10 mouse cellular contexts compared by ENCODE assay signal in genomic region chr14:78510713-78511112, GRCm38 (mm10). TPM values are rescaled to one million over a fixed set of nuclear protein-coding genes. Genes with fewer than 3 reads are reported as not detected.
DNase-seq lines count a peak whose midpoint lies in the region; ATAC-seq and TF ChIP-seq lines count a peak whose summit lies in the region.
"Had no signal": no experiment of that assay in that cellular context is flagged by ENCODE, and none has a peak within 500 bp of the region (broad histone marks: within the 10 kb centered on the region; RNA-seq: fewer than 3 reads in every experiment).

No protein-coding gene starts in this region.

- DNase-seq in forebrain, embryonic 11.5 days (ENCODE audit: low spot score): no peak
- DNase-seq in kidney, postnatal 36 days: peak; percentile 12 to 48
- DNase-seq in ES-CJ7 (ENCODE audit: low read depth, low spot score): peak; percentile 48
- DNase-seq in lung, postnatal 0 days (ENCODE audit: low spot score): peak; percentile 56
- DNase-seq in adrenal gland, adult 2 months: no peak

- no peak overlapping the region for H3K4me2 ChIP-seq in forebrain, embryonic 13.5 days
- H3K4me2 ChIP-seq in forebrain, embryonic 11.5 days (ENCODE audit: low read depth, low read length, severe bottlenecking): no peak overlapping the region
- no peak overlapping the region for H3K4me2 ChIP-seq in kidney, embryonic 16.5 days (replicated peaks; ENCODE audit: low read depth, low read length)
- no peak overlapping the region for H3K4me2 ChIP-seq in lung, postnatal 0 days (replicated peaks; ENCODE audit: low read depth, low read length)
- H3K4me2 ChIP-seq: liver, embryonic 15.5 days; neural tube, embryonic 12.5 days had no signal

- 0 out of 2 replicates have a peak, but pooled peaks have one; percentile 27 for ATAC-seq in forebrain, embryonic 13.5 days
- ATAC-seq in forebrain, embryonic 11.5 days (replicated peaks; ENCODE audit: low FRiP score): no peak
- no peak for ATAC-seq in kidney, embryonic 16.5 days (ENCODE audit: low FRiP score, low TSS enrichment)
- ATAC-seq in lung, postnatal 0 days: no peak
- no peak for ATAC-seq in activated CD4-positive, CD25-positive, alpha-beta regulatory T cell, adult 4 months

- peak; percentile 61 for TF ChIP-seq CTCF in lung, postnatal 0 days (IDR thresholded peaks at IDR 0.05)

- H3K9me3 ChIP-seq in forebrain, embryonic 13.5 days (replicated peaks): no peaks in the 10 kb centered on the region
- no peaks in the 10 kb centered on the region for H3K9me3 ChIP-seq in forebrain, embryonic 11.5 days (ENCODE audit: control insufficient read depth, low read length)
- H3K9me3 ChIP-seq in kidney, embryonic 16.5 days (ENCODE audit: low read length): no peaks in the 10 kb centered on the region
- H3K9me3 ChIP-seq in lung, postnatal 0 days (ENCODE audit: low read length): no peaks in the 10 kb centered on the region
- H3K9me3 ChIP-seq: liver, embryonic 15.5 days; neural tube, embryonic 12.5 days had no signal

- H3K4me1 ChIP-seq in forebrain, embryonic 13.5 days: no peaks in the 10 kb centered on the region
- H3K4me1 ChIP-seq in forebrain, embryonic 11.5 days (replicated peaks; ENCODE audit: control insufficient read depth, insufficient read depth, low read length): no peaks in the 10 kb centered on the region
- no peaks in the 10 kb centered on the region for H3K4me1 ChIP-seq in kidney, embryonic 16.5 days (ENCODE audit: insufficient read depth, low read length)
- H3K4me1 ChIP-seq in lung, postnatal 0 days (ENCODE audit: insufficient read depth, low read depth, low read length): no peaks in the 10 kb centered on the region
- H3K4me1 ChIP-seq: liver, embryonic 15.5 days; neural tube, embryonic 12.5 days had no signal

- H3K4me3 ChIP-seq in forebrain, embryonic 13.5 days: no peak overlapping the region
- no peak overlapping the region for H3K4me3 ChIP-seq in forebrain, embryonic 11.5 days (ENCODE audit: low read depth, low read length)
- H3K4me3 ChIP-seq in kidney, embryonic 16.5 days (ENCODE audit: low read length): no peak overlapping the region
- no peak overlapping the region for H3K4me3 ChIP-seq in lung, postnatal 0 days (ENCODE audit: low read depth, low read length)
- H3K4me3 ChIP-seq: liver, embryonic 15.5 days; neural tube, embryonic 12.5 days had no signal

- H3K36me3 ChIP-seq in forebrain, embryonic 13.5 days (ENCODE audit: poor library complexity, severe bottlenecking): peaks cover 76% of the 10 kb centered on the region
- H3K36me3 ChIP-seq in forebrain, embryonic 11.5 days (ENCODE audit: control insufficient read depth, insufficient read depth, low read length): no peaks in the 10 kb centered on the region; the same call in 1 of the 2 replicates
- H3K36me3 ChIP-seq in kidney, embryonic 16.5 days (ENCODE audit: insufficient read depth, low read length): peaks cover 59% of the 10 kb centered on the region
- H3K36me3 ChIP-seq in lung, postnatal 0 days (ENCODE audit: insufficient read depth, low read length): peaks cover 22% of the 10 kb centered on the region

- H3K9ac ChIP-seq in forebrain, embryonic 13.5 days: no peak overlapping the region
- H3K9ac ChIP-seq in forebrain, embryonic 11.5 days (ENCODE audit: low read length): no peak overlapping the region
- H3K9ac ChIP-seq in kidney, embryonic 16.5 days (replicated peaks; ENCODE audit: low read length): no peak overlapping the region
- H3K9ac ChIP-seq in lung, postnatal 0 days (replicated peaks; ENCODE audit: low read depth): no peak overlapping the region
- H3K9ac ChIP-seq: liver, embryonic 15.5 days; neural tube, embryonic 12.5 days had no signal

- H3K27ac ChIP-seq in forebrain, embryonic 13.5 days: no peak overlapping the region
- H3K27ac ChIP-seq in forebrain, embryonic 11.5 days (ENCODE audit: low read depth, low read length): no peak overlapping the region
- H3K27ac ChIP-seq in kidney, embryonic 16.5 days (ENCODE audit: low read length): no peak overlapping the region
- no peak overlapping the region for H3K27ac ChIP-seq in lung, postnatal 0 days (ENCODE audit: low read length)
- H3K27ac ChIP-seq: liver, embryonic 15.5 days; neural tube, embryonic 12.5 days had no signal

- WGBS in forebrain, embryonic 13.5 days: 85% methylated on average over 9 of the region's 9 CpGs
- WGBS in forebrain, embryonic 11.5 days: 85% methylated on average over 9 of the region's 9 CpGs
- 81% methylated on average over 9 of the region's 9 CpGs for WGBS in kidney, embryonic 16.5 days
- WGBS in lung, postnatal 0 days: 80% methylated on average over 9 of the region's 9 CpGs

- no peak for TF ChIP-seq EP300 in lung, postnatal 0 days (IDR thresholded peaks at IDR 0.05)

- no peaks in the 10 kb centered on the region for H3K27me3 ChIP-seq in forebrain, embryonic 13.5 days
- H3K27me3 ChIP-seq in forebrain, embryonic 11.5 days (ENCODE audit: control insufficient read depth, insufficient read depth, low read length): no peaks in the 10 kb centered on the region
- H3K27me3 ChIP-seq in kidney, embryonic 16.5 days (ENCODE audit: insufficient read depth, low read length): no peaks in the 10 kb centered on the region
- H3K27me3 ChIP-seq in lung, postnatal 0 days (replicated peaks; ENCODE audit: insufficient read depth, low read length): no peaks in the 10 kb centered on the region
- H3K27me3 ChIP-seq: liver, embryonic 15.5 days; neural tube, embryonic 12.5 days had no signal

RNA-seq across cellular contexts. Expression of gene Akap11, which starts 25.9 kb away (rescaled TPM):
- polyA plus RNA-seq in forebrain, embryonic 13.5 days (2015; fragmentation: Nextera tagmentation; extraction: Ambion mirVana): 30.2 and 34.9 TPM in 2 replicates
- 18.3 and 19.5 TPM in 2 replicates for polyA plus RNA-seq in forebrain, embryonic 11.5 days (2014; fragmentation: Nextera tagmentation; extraction: Ambion mirVana)
- polyA plus RNA-seq in kidney, embryonic 16.5 days (2015; fragmentation: Nextera tagmentation; extraction: Ambion mirVana): 18.6 and 21.2 TPM in 2 replicates
- 9.4 and 12.2 TPM in 2 replicates for polyA plus RNA-seq in lung, postnatal 0 days (2015; fragmentation: Nextera tagmentation; extraction: Ambion mirVana)
- 10 to 100 TPM in 1 of 2 experiments, 1 to 10 TPM in 1; 6.9 to 11.6 TPM for polyA plus RNA-seq in activated CD4-positive, CD25-positive, alpha-beta regulatory T cell, adult 4 months (2017; shearing (Covaris generic))
- 10 to 100 TPM; 38.1 to 46.0 TPM for total RNA-seq in adrenal gland, adult 2 months (2021)
- polyA plus RNA-seq in adrenal gland, adult 2 months (2012; rRNA removed): 1.4 and 1.7 TPM in 2 replicates

Comparison
In these comparisons a context has a peak if more than half of its experiments do, and no peak if none do; other contexts are left out.
1. DNase-seq: peak in kidney, postnatal 36 days (2 of 2), ES-CJ7 (single experiment) and lung, postnatal 0 days (single experiment); none in forebrain, embryonic 11.5 days (single experiment) and adrenal gland, adult 2 months (single experiment).